Mouse (Mus musculus): ENCODE measurements around the gene Rnf20.

The Rnf20 gene

GRCm38 (mm10) chr4:49661664-49662063, 29.9 kb downstream of the Rnf20 start:
- DNase-seq = no peak

GRCm38 (mm10) chr4:49662231-49662630, 30.4 kb downstream of the Rnf20 start:
- DNase-seq = no peak

- no peak for DNase-seq
These were observed 33.0 kb downstream of the Rnf20 start for GRCm38 (mm10) chr4:49664850-49665249.

GRCm38 (mm10) chr4:49676071-49676470, 44.3 kb downstream of the Rnf20 start:
- DNase-seq = no peak

- DNase-seq = no peak
These were observed 45.0 kb downstream of the Rnf20 start for GRCm38 (mm10) chr4:49676790-49677189.

GRCm38 (mm10) chr4:49680171-49680875, 48.5 kb downstream of the Rnf20 start:
- DNase-seq = no peak

GRCm38 (mm10) chr4:49681812-49682211, 50.0 kb downstream of the Rnf20 start, which contains the start of gene Ppp3r2:
Ppp3r2 (minus strand) TSS chr4:49682024.
- no peak for DNase-seq

- DNase-seq = peak; percentile 33
These were observed 56.9 kb downstream of the Rnf20 start for GRCm38 (mm10) chr4:49688594-49689288.

GRCm38 (mm10) chr4:49691405-49692194, 59.8 kb downstream of the Rnf20 start:
- DNase-seq = no peak

Data from right cerebral cortex, postnatal 4 days (tissue).